Mouse (Mus musculus): ENCODE data around the gene Cabp7.

DNA sequence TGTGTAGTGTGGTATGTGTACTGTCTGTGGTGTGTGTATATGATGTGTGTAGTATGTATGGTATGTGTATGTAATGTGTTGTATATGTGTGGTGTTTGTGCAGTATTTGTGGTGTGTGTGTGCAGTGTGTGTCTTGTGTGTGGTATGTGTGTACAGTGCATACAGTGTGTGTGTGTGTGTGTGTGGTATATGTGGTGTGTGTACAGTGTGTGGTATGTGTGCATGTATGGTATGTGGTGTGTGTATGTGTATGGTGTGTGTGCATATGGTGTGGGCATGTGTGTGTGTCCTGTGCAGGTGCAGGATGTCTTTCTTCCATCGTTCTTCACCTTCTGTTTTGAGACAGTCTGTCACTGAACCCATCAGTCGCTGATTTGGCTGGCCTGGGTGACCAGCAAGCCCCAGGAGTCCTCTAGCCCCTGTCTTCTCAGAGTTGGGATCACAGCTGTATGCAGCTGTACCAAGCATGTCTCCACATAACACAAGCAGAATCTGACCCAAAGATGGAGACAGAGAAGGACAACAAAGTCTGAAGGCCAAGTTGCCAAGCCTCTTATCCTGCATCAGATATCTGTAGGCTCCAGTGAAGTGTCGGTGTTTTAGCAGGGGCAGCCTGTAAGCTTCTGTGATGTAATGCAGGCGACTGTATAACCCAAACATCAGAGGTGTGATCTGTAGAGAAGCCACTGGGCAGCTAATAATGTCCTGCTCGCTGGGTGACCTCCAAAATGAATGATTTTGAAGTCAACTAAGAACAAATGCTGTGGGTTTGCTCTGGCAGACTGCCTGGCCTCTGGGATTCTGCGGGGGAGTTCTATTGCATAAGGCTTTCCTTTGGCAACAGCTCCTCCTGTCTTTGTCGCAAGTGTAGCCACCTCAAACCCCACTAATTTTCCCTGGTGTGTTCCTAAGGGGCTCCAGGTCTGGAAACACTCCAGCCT, 49.3 kb downstream of the Cabp7 start:
- TF ChIP-seq CTCF (IDR thresholded peaks at IDR 0.05; ENCODE audit: control insufficient read depth, insufficient read depth, low read length): peak; percentile 3; the same call in 1 of the 2 replicates
- TF ChIP-seq POLR2A (IDR thresholded peaks at IDR 0.05; ENCODE audit: borderline replicate concordance, control insufficient read depth, low read depth, low read length): no peak

Data from bone marrow, adult 2 months (tissue).